In the genomic region with DNA sequence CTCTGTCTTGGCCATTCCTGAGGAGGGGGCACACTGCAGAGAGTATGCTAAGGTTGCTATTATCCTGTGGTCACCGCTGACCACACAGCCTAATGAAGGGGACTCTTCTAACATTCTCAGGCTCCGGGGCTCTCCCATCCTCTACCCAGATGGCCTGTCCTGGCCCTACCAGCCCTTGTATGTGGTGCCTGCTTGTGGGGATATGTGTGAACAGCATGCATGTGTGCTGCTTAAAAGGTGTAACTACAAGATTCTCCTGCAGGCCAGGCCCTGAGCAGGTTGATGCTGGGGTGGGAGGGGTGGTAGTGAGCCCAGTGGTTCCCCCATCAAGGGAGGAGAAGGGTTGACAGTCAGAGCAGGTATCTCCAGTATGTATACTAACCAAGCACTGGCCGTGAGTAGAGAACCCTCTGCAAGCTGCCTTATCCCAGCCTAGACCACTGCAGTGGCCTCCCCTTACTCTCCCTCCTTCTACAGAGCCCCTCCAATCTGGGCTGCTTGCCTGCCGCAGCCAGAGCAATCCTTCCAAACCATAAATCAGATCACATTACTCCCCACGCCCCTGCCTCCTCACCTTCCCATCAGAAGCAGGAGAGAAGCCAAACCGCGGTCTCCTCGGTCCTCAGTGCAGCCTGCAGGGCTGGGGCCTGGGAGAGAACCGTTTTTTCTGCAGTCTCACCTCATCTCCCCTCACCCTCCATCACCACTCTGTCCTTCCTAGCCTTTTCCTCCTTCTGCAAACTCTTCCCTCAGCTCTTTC, we compare ENCODE assay signal across 15 mouse cellular contexts. TPM values are rescaled to one million over a fixed set of nuclear protein-coding genes. Genes with fewer than 3 reads are reported as not detected.
A peak's percentile ranks its signal among the peaks of the same experiment; 100 is the strongest.
DNase-seq lines count a peak whose midpoint lies in the region; ATAC-seq and TF ChIP-seq lines count a peak whose summit lies in the region.
"Had no signal": no experiment of that assay in that cellular context is flagged by ENCODE, and none has a peak within 500 bp of the region (broad histone marks: within the 10 kb centered on the region; RNA-seq: fewer than 3 reads in every experiment).

No protein-coding gene starts in this region.

- H3K36me3 ChIP-seq in liver, postnatal 0 days (replicated peaks; ENCODE audit: insufficient read depth, low read length): no peaks in the 10 kb centered on the region
- H3K36me3 ChIP-seq in liver, embryonic 11.5 days (ENCODE audit: control insufficient read depth, insufficient read depth, low read length): no peaks in the 10 kb centered on the region
- H3K36me3 ChIP-seq in stomach, embryonic 14.5 days (ENCODE audit: control insufficient read depth, insufficient read depth, low read length): no peaks in the 10 kb centered on the region
- H3K36me3 ChIP-seq in heart, embryonic 10.5 days: no peaks in the 10 kb centered on the region

- no peaks in the 10 kb centered on the region for H3K9me3 ChIP-seq in liver, postnatal 0 days (ENCODE audit: low read length)
- H3K9me3 ChIP-seq in liver, embryonic 11.5 days (ENCODE audit: control insufficient read depth, low read length): no peaks in the 10 kb centered on the region
- no peaks in the 10 kb centered on the region for H3K9me3 ChIP-seq in stomach, embryonic 14.5 days (ENCODE audit: control insufficient read depth, low read depth, low read length)
- H3K9me3 ChIP-seq in heart, embryonic 10.5 days: no peaks in the 10 kb centered on the region

- 48% methylated on average over 9 of the region's 9 CpGs for WGBS in liver, postnatal 0 days (ENCODE audit: insufficient replicate concordance)
- 43% methylated on average over 9 of the region's 9 CpGs for WGBS in liver, embryonic 11.5 days
- WGBS in stomach, embryonic 14.5 days: 22% methylated on average over 9 of the region's 9 CpGs
- WGBS in heart, embryonic 10.5 days: 42% methylated on average over 9 of the region's 9 CpGs

- peak; percentile 25 for DNase-seq in embryo, embryonic 11 days
- no peak for DNase-seq in embryo, embryonic 9.5 days (ENCODE audit: extremely low spot score)
- DNase-seq in liver, postnatal 0 days: no peak
- DNase-seq in liver, embryonic 11.5 days (ENCODE audit: low spot score): no peak
- DNase-seq in induced T-regulatory cell, adult 2 months (ENCODE audit: low read depth): peak; percentile 8
- no peak for DNase-seq in frontal cortex, postnatal 14 days (ENCODE audit: low spot score in 2 of 2)
- no peak for DNase-seq in heart, embryonic 10.5 days (ENCODE audit: low spot score)
- DNase-seq: B cell, adult 2 months; kidney, adult 8-10 months; layer of hippocampus, postnatal 36 days; thymus, adult 18-20 months had no signal

- no peak overlapping the region for H3K27ac ChIP-seq in liver, postnatal 0 days (ENCODE audit: low read depth)
- no peak overlapping the region for H3K27ac ChIP-seq in liver, embryonic 11.5 days (ENCODE audit: low read depth, low read length)
- peak overlapping the region; percentile 34; the same call in 1 of the 2 replicates for H3K27ac ChIP-seq in stomach, embryonic 14.5 days (ENCODE audit: low read length)
- no peak overlapping the region for H3K27ac ChIP-seq in heart, embryonic 10.5 days

- H3K27me3 ChIP-seq in liver, postnatal 0 days (ENCODE audit: insufficient read depth, low read length): peaks cover 53% of the 10 kb centered on the region
- peaks cover 52% of the 10 kb centered on the region for H3K27me3 ChIP-seq in liver, embryonic 11.5 days (replicated peaks; ENCODE audit: control insufficient read depth, insufficient read depth, low read length)
- H3K27me3 ChIP-seq in stomach, embryonic 14.5 days (ENCODE audit: control insufficient read depth, insufficient read depth, low read length): no peaks in the 10 kb centered on the region
- H3K27me3 ChIP-seq in heart, embryonic 10.5 days (ENCODE audit: insufficient read depth, poor library complexity, severe bottlenecking): peaks cover 68% of the 10 kb centered on the region

- TF ChIP-seq EP300 in liver, postnatal 0 days (IDR thresholded peaks at IDR 0.05; ENCODE audit: low read depth): no peak

- peaks cover 30% of the 10 kb centered on the region for H3K4me1 ChIP-seq in liver, postnatal 0 days (ENCODE audit: insufficient read depth)
- peaks cover 20% of the 10 kb centered on the region for H3K4me1 ChIP-seq in liver, embryonic 11.5 days (replicated peaks; ENCODE audit: control insufficient read depth, insufficient read depth, low read length)
- peaks cover 28% of the 10 kb centered on the region for H3K4me1 ChIP-seq in stomach, embryonic 14.5 days (ENCODE audit: control insufficient read depth, insufficient read depth, low read length)
- peaks cover 37% of the 10 kb centered on the region for H3K4me1 ChIP-seq in heart, embryonic 10.5 days

- H3K9ac ChIP-seq in liver, postnatal 0 days (replicated peaks): no peak overlapping the region
- H3K9ac ChIP-seq in liver, embryonic 11.5 days (ENCODE audit: low read depth, low read length): no peak overlapping the region
- no peak overlapping the region for H3K9ac ChIP-seq in stomach, embryonic 14.5 days (replicated peaks; ENCODE audit: low read depth, low read length)

- TF ChIP-seq CTCF in liver, postnatal 0 days (IDR thresholded peaks at IDR 0.05; ENCODE audit: low read depth): 0 out of 2 replicates have a peak, but pooled peaks have one; percentile 9

- no peak for ATAC-seq in liver, postnatal 0 days
- ATAC-seq in liver, embryonic 11.5 days (replicated peaks; ENCODE audit: low FRiP score): no peak
- no peak for ATAC-seq in stomach, embryonic 14.5 days (ENCODE audit: insufficient number of reproducible peaks, insufficient read depth, low FRiP score, low read depth)

- H3K4me2 ChIP-seq in liver, postnatal 0 days (ENCODE audit: low read depth, low read length): no peak overlapping the region
- H3K4me2 ChIP-seq in liver, embryonic 11.5 days: no peak overlapping the region
- H3K4me2 ChIP-seq in stomach, embryonic 14.5 days (replicated peaks; ENCODE audit: low read depth, low read length): no peak overlapping the region

- H3K4me3 ChIP-seq in liver, postnatal 0 days (ENCODE audit: low read depth, low read length): no peak overlapping the region
- H3K4me3 ChIP-seq in liver, embryonic 11.5 days (ENCODE audit: low read depth, low read length): no peak overlapping the region
- no peak overlapping the region for H3K4me3 ChIP-seq in stomach, embryonic 14.5 days (ENCODE audit: low read depth, low read length)
- H3K4me3 ChIP-seq in heart, embryonic 10.5 days: no peak overlapping the region

RNA-seq across cellular contexts. Expression of a gene that starts 0.7 kb away (rescaled TPM):
- 1.6 and 1.8 TPM in 2 replicates for polyA plus RNA-seq in liver, postnatal 0 days (2015; fragmentation: Nextera tagmentation; extraction: Ambion mirVana)
- 0.90 and 1.1 TPM in 2 replicates for polyA plus RNA-seq in liver, embryonic 11.5 days (2014; fragmentation: Nextera tagmentation; extraction: Ambion mirVana)
- polyA plus RNA-seq in stomach, embryonic 14.5 days (2014; fragmentation: Nextera tagmentation; extraction: Ambion mirVana): 4.2 and 4.9 TPM in 2 replicates
- 0.60 and 1.2 TPM in 2 replicates for polyA plus RNA-seq in heart, embryonic 10.5 days (2016; fragmentation: Nextera tagmentation; extraction: Ambion mirVana)

RNA-seq across cellular contexts. Expression of a gene that starts 2.6 kb away (rescaled TPM):
- polyA plus RNA-seq in liver, postnatal 0 days (2015; fragmentation: Nextera tagmentation; extraction: Ambion mirVana): not detected in 2 replicates
- 0.62 and 0.69 TPM in 2 replicates for polyA plus RNA-seq in liver, embryonic 11.5 days (2014; fragmentation: Nextera tagmentation; extraction: Ambion mirVana)
- polyA plus RNA-seq in stomach, embryonic 14.5 days (2014; fragmentation: Nextera tagmentation; extraction: Ambion mirVana): 4.2 and 4.5 TPM in 2 replicates
- polyA plus RNA-seq in heart, embryonic 10.5 days (2016; fragmentation: Nextera tagmentation; extraction: Ambion mirVana): 0.47 and 0.84 TPM in 2 replicates

RNA-seq across cellular contexts. Expression of a gene that starts 46.2 kb away (rescaled TPM):
- not detected in 2 replicates for polyA plus RNA-seq in liver, postnatal 0 days (2015; fragmentation: Nextera tagmentation; extraction: Ambion mirVana)
- not detected in 2 replicates for polyA plus RNA-seq in liver, embryonic 11.5 days (2014; fragmentation: Nextera tagmentation; extraction: Ambion mirVana)
- polyA plus RNA-seq in stomach, embryonic 14.5 days (2014; fragmentation: Nextera tagmentation; extraction: Ambion mirVana): not detected in 2 replicates
- polyA plus RNA-seq in heart, embryonic 10.5 days (2016; fragmentation: Nextera tagmentation; extraction: Ambion mirVana): not detected in 2 replicates
- polyA plus RNA-seq: heart, embryonic 16.5 days; liver, embryonic 16.5 days; small intestine, adult 2 months had no signal

RNA-seq across cellular contexts. Expression of a gene that starts 50.3 kb away (rescaled TPM):
- polyA plus RNA-seq in liver, postnatal 0 days (2015; fragmentation: Nextera tagmentation; extraction: Ambion mirVana): not detected in 2 replicates
- not detected in 2 replicates for polyA plus RNA-seq in liver, embryonic 11.5 days (2014; fragmentation: Nextera tagmentation; extraction: Ambion mirVana)
- 0.15 TPM in 1 of 2 replicates, not detected in the other for polyA plus RNA-seq in stomach, embryonic 14.5 days (2014; fragmentation: Nextera tagmentation; extraction: Ambion mirVana)
- polyA plus RNA-seq in heart, embryonic 10.5 days (2016; fragmentation: Nextera tagmentation; extraction: Ambion mirVana): not detected in 2 replicates
- polyA plus RNA-seq: heart, embryonic 16.5 days; liver, embryonic 16.5 days; small intestine, adult 2 months had no signal

Comparison
In these comparisons a context has a peak if more than half of its experiments do, and no peak if none do; other contexts are left out.
1. DNase-seq: peak in embryo, embryonic 11 days (single experiment) and induced T-regulatory cell, adult 2 months (single experiment); none in embryo, embryonic 9.5 days (single experiment), liver, postnatal 0 days (single experiment), liver, embryonic 11.5 days (single experiment), frontal cortex, postnatal 14 days (0 of 2) and heart, embryonic 10.5 days (single experiment).